Comparison of ENCODE assay signal across 24 mouse cellular contexts in genomic region chr4:104512513-104512912, GRCm38 (mm10).
A peak's percentile ranks its signal among the peaks of the same experiment; 100 is the strongest.
DNase-seq lines count a peak whose midpoint lies in the region; ATAC-seq lines count a peak whose summit lies in the region.
"Had no signal": no experiment of that assay in that cellular context is flagged by ENCODE, and none has a peak within 500 bp of the region (broad histone marks: within the 10 kb centered on the region; RNA-seq: fewer than 3 reads in every experiment).

No protein-coding gene starts in this region.

- WGBS in intestine, embryonic 14.5 days = 78% methylated on average over 8 of the region's 8 CpGs
- WGBS in intestine, embryonic 15.5 days = 60% methylated on average over 8 of the region's 8 CpGs
- WGBS in large intestine, adult 2 months = 31% methylated on average over 8 of the region's 8 CpGs

- no peak overlapping the region for H3K4me2 ChIP-seq in intestine, embryonic 14.5 days (ENCODE audit: low read length)
- H3K4me2 ChIP-seq in intestine, embryonic 15.5 days (replicated peaks) = 0 out of 2 replicates have a peak overlapping the region, but pooled peaks have one; percentile 4
- H3K4me2 ChIP-seq: embryonic facial prominence, embryonic 12.5 days; embryonic facial prominence, embryonic 15.5 days; heart, embryonic 13.5 days; hindbrain, embryonic 14.5 days had no signal

- H3K9ac ChIP-seq in intestine, embryonic 14.5 days (ENCODE audit: low read length) = no peak overlapping the region
- H3K9ac ChIP-seq in intestine, embryonic 15.5 days = no peak overlapping the region
- H3K9ac ChIP-seq: embryonic facial prominence, embryonic 12.5 days; embryonic facial prominence, embryonic 15.5 days; forebrain, postnatal 0 days; heart, embryonic 13.5 days; hindbrain, embryonic 14.5 days had no signal

- no peaks in the 10 kb centered on the region for H3K9me3 ChIP-seq in intestine, embryonic 14.5 days (ENCODE audit: control insufficient read depth, low read length)
- no peaks in the 10 kb centered on the region for H3K9me3 ChIP-seq in intestine, embryonic 15.5 days
- H3K9me3 ChIP-seq: embryonic facial prominence, embryonic 12.5 days; embryonic facial prominence, embryonic 15.5 days; heart, embryonic 13.5 days had no signal

- no peak overlapping the region for H3K4me3 ChIP-seq in intestine, embryonic 14.5 days (ENCODE audit: low read depth, low read length)
- no peak overlapping the region for H3K4me3 ChIP-seq in intestine, embryonic 15.5 days (replicated peaks)
- H3K4me3 ChIP-seq: embryonic facial prominence, embryonic 12.5 days; embryonic facial prominence, embryonic 15.5 days; gastrocnemius, adult 2 months; heart, embryonic 13.5 days had no signal

- ATAC-seq in intestine, embryonic 14.5 days (replicated peaks; ENCODE audit: low FRiP score, low TSS enrichment, low read depth) = 0 out of 2 replicates have a peak, but pooled peaks have one; percentile 52
- ATAC-seq in intestine, embryonic 15.5 days = peak; percentile 76
- ATAC-seq in cerebellum, adult (ENCODE audit: insufficient number of reproducible peaks, low FRiP score, low TSS enrichment) = no peak
- ATAC-seq: CD4-positive, CD25-positive, alpha-beta regulatory T cell, adult 4 months; forebrain, embryonic 14.5 days; forebrain, postnatal 0 days; hindbrain, postnatal 0 days had no signal

- H3K4me1 ChIP-seq in intestine, embryonic 14.5 days (replicated peaks; ENCODE audit: control insufficient read depth, insufficient read depth, low read length) = no peaks in the 10 kb centered on the region
- H3K4me1 ChIP-seq in intestine, embryonic 15.5 days (replicated peaks) = 0 out of 2 replicates have a peak, but pooled peaks cover 4% of the 10 kb centered on the region
- H3K4me1 ChIP-seq: embryonic facial prominence, embryonic 12.5 days; embryonic facial prominence, embryonic 15.5 days; heart, embryonic 13.5 days had no signal

- no peaks in the 10 kb centered on the region for H3K36me3 ChIP-seq in intestine, embryonic 14.5 days (ENCODE audit: control insufficient read depth, insufficient read depth, low read length)
- H3K36me3 ChIP-seq in intestine, embryonic 15.5 days = no peaks in the 10 kb centered on the region
- H3K36me3 ChIP-seq: embryonic facial prominence, embryonic 12.5 days; embryonic facial prominence, embryonic 15.5 days; heart, embryonic 13.5 days had no signal

- DNase-seq in intestine, embryonic 14.5 days (ENCODE audit: low spot score) = no peak
- DNase-seq in large intestine, adult 2 months (ENCODE audit: low read depth, low spot score) = peak; percentile 24
- peak; percentile 2 for DNase-seq in yolk sac, embryonic 10.5 days (ENCODE audit: low spot score)
- DNase-seq in adrenal gland, postnatal 36 days = no peak
- DNase-seq: adrenal gland, adult 2 months; adrenal gland, postnatal 14 days; cerebellum, adult 18-20 months; cerebellum, adult 9-10 months; cerebellum, postnatal 14 days; forebrain, postnatal 0 days; gastrocnemius, adult 2 months; gastrocnemius, postnatal 14 days; heart, adult 18-20 months; heart, postnatal 14 days; heart, postnatal 4 days had no signal

- H3K27ac ChIP-seq in intestine, embryonic 14.5 days (ENCODE audit: low read depth) = no peak overlapping the region; the same call in 1 of the 2 replicates
- 0 out of 2 replicates have a peak overlapping the region, but pooled peaks have one; percentile 44 for H3K27ac ChIP-seq in intestine, embryonic 15.5 days
- H3K27ac ChIP-seq: embryonic facial prominence, embryonic 12.5 days; embryonic facial prominence, embryonic 15.5 days; gastrocnemius, adult 2 months; heart, embryonic 13.5 days; hindbrain, embryonic 14.5 days; hindbrain, postnatal 0 days had no signal

- H3K27me3 ChIP-seq in intestine, embryonic 14.5 days (replicated peaks; ENCODE audit: control insufficient read depth, insufficient read depth, low read length) = no peaks in the 10 kb centered on the region
- no peaks in the 10 kb centered on the region for H3K27me3 ChIP-seq in intestine, embryonic 15.5 days (replicated peaks)
- H3K27me3 ChIP-seq: embryonic facial prominence, embryonic 15.5 days had no signal

Comparison
In these comparisons a context has a peak if more than half of its experiments do, and no peak if none do; other contexts are left out.
1. DNase-seq: peak in large intestine, adult 2 months (single experiment) and yolk sac, embryonic 10.5 days (single experiment); none in intestine, embryonic 14.5 days (single experiment) and adrenal gland, postnatal 36 days (0 of 2).